Mouse (Mus musculus) intestine, embryonic 16.5 days (tissue): Measurements from ENCODE around the gene Tfpi. TPM values are rescaled to one million over a fixed set of nuclear protein-coding genes. Genes with fewer than 3 reads are reported as not detected.

Experiments
- ATAC-seq: fragments of 200-750 bp; cut with Nextera tagmentation; 2 replicates; pipeline ENCODE4 v1.8.0; 2017; ENCODE audit warnings: moderate TSS enrichment, moderate library complexity
- H3K27ac ChIP-seq: fragments of 300-500 bp; sonication (generic); 2 replicates; pipeline ENCODE4 v1.5.1; 2014; ENCODE audit warnings: mild to moderate bottlenecking, low read length
- H3K27me3 ChIP-seq: fragments of 300-500 bp; sonication (generic); replicated peaks from 2 replicates; pipeline ENCODE4 v1.6.1; 2014; ENCODE audit warnings: low read length, control low read depth, mixed read lengths; ENCODE audit not compliant: control insufficient read depth, insufficient read depth
- H3K36me3 ChIP-seq: fragments of 300-500 bp; sonication (generic); 2 replicates; pipeline ENCODE4 v1.6.1; 2014; ENCODE audit warnings: low read length, control low read depth; ENCODE audit not compliant: control insufficient read depth, insufficient read depth
- H3K4me1 ChIP-seq: fragments of 300-500 bp; sonication (generic); 2 replicates; pipeline ENCODE4 v1.6.1; 2014; ENCODE audit warnings: low read length, control low read depth, mixed read lengths; ENCODE audit not compliant: control insufficient read depth, insufficient read depth
- H3K4me2 ChIP-seq: fragments of 300-500 bp; sonication (generic); 2 replicates; pipeline ENCODE4 v1.6.1; 2014; ENCODE audit warnings: low read depth, low read length, control low read depth
- H3K4me3 ChIP-seq: fragments of 300-500 bp; sonication (generic); 2 replicates; pipeline ENCODE4 v1.5.1; 2014; ENCODE audit warnings: mild to moderate bottlenecking, low read length
- H3K9ac ChIP-seq: fragments of 300-500 bp; sonication (generic); 2 replicates; pipeline ENCODE4 v1.6.1; 2014; ENCODE audit warnings: low read depth, low read length
- H3K9me3 ChIP-seq: fragments of 300-500 bp; sonication (generic); 2 replicates; pipeline ENCODE4 v1.6.1; 2016; ENCODE audit warnings: low read length, control low read depth; ENCODE audit not compliant: control insufficient read depth
- WGBS: fragments of 180-500 bp; shearing (Covaris S2); extraction: QIAGEN DNeasy Blood & Tissue Kit; methylation state at CpG from one replicate; pipeline ENCODE4 v1.1.7; 2014; 5-methylcytosine and 5-hydroxymethylcytosine counted together
- polyA plus RNA-seq: library from polyadenylated mRNA; unstranded; fragments of >200 nt; fragmentation: Nextera tagmentation; extraction: Ambion mirVana; gene quantifications from 2 replicates; pipeline ENCODE4 v1.2.1, GENCODE M21; 2015

Gene Tfpi
- polyA plus RNA-seq, 1 experiment from 2014 or later, result 39.3 TPM

- Histone ChIP-seq H3K27me3 (no peaks in the 10 kb centered on the region), H3K4me2 (peak overlapping the region; percentile 28; the same call in 1 of the 2 replicates), H3K27ac (no peak overlapping the region), H3K36me3 (no peaks in the 10 kb centered on the region), H3K4me1 (0 out of 2 replicates have a peak, but pooled peaks cover 5% of the 10 kb centered on the region), H3K9me3 (no peaks in the 10 kb centered on the region), H3K9ac (no peak overlapping the region), H3K4me3 (no peak overlapping the region)
- 73% methylated on average over 11 of the region's 11 CpGs for WGBS
- ATAC-seq, result no peak
Observed at GRCm38 (mm10) chr2:84387394-84388022, 89.1 kb downstream of the Tfpi start.

- WGBS, result 45% methylated on average over 18 of the region's 18 CpGs
- no peaks in the 10 kb centered on the region for H3K36me3 ChIP-seq
- H3K9me3 ChIP-seq, result no peaks in the 10 kb centered on the region
- H3K27ac ChIP-seq, result 0 out of 2 replicates have a peak overlapping the region, but pooled peaks have one; percentile 2
- 0 out of 2 replicates have a peak, but pooled peaks cover 5% of the 10 kb centered on the region for H3K4me1 ChIP-seq
- no peak overlapping the region for H3K4me3 ChIP-seq
- ATAC-seq, result peak; percentile 47; the same call in 1 of the 2 replicates
- H3K9ac ChIP-seq, result no peak overlapping the region
- no peaks in the 10 kb centered on the region for H3K27me3 ChIP-seq
- H3K4me2 ChIP-seq, result peak overlapping the region; percentile 28; the same call in 1 of the 2 replicates
Observed at GRCm38 (mm10) chr2:84386563-84387393, 89.8 kb downstream of the Tfpi start.

GRCm38 (mm10) chr2:84384911-84385693 is 91.5 kb downstream of the Tfpi start:
- no peak for ATAC-seq

GRCm38 (mm10) chr2:84383828-84384227 is 92.7 kb downstream of the Tfpi start:
- 71% methylated on average over 4 of the region's 4 CpGs for WGBS
- no peaks in the 10 kb centered on the region for H3K36me3 ChIP-seq
- no peak overlapping the region for H3K27ac ChIP-seq
- H3K27me3 ChIP-seq, result no peaks in the 10 kb centered on the region
- no peak overlapping the region for H3K4me2 ChIP-seq
- no peak for ATAC-seq
- no peak overlapping the region for H3K9ac ChIP-seq
- H3K9me3 ChIP-seq, result no peaks in the 10 kb centered on the region
- no peak overlapping the region for H3K4me3 ChIP-seq
- 0 out of 2 replicates have a peak, but pooled peaks cover 5% of the 10 kb centered on the region for H3K4me1 ChIP-seq

More at GRCm38 (mm10) chr2:84384911-84385693, 91.5 kb downstream of the Tfpi start:
- Histone ChIP-seq H3K4me2 (no peak overlapping the region), H3K27ac (no peak overlapping the region), H3K4me1 (0 out of 2 replicates have a peak, but pooled peaks cover 5% of the 10 kb centered on the region), H3K27me3 (no peaks in the 10 kb centered on the region), H3K4me3 (no peak overlapping the region), H3K36me3 (no peaks in the 10 kb centered on the region), H3K9me3 (no peaks in the 10 kb centered on the region), H3K9ac (no peak overlapping the region)
- WGBS, result 79% methylated on average over 6 of the region's 6 CpGs

Other genes with a start within 250 kb of the Tfpi start
- gene Calcrl, start 51.4 kb downstream of the Tfpi start, polyA plus RNA-seq, result 22.7 and 22.9 TPM in 2 replicates
- 57.2 and 64.1 TPM in 2 replicates for gene Ctnnd1, start 174.0 kb upstream of the Tfpi start, polyA plus RNA-seq
- gene Btbd18, start 182.3 kb upstream of the Tfpi start, polyA plus RNA-seq, result 0.07 and 0.12 TPM in 2 replicates
- 184 and 206 TPM in 2 replicates for gene Selenoh, start 194.0 kb upstream of the Tfpi start, polyA plus RNA-seq
- not detected in 2 replicates for gene Gm28635, start 201.3 kb upstream of the Tfpi start, polyA plus RNA-seq
- gene Med19, start 201.6 kb upstream of the Tfpi start, polyA plus RNA-seq, result 29.0 and 31.6 TPM in 2 replicates
- 151 and 163 TPM in 2 replicates for gene Tmx2, start 202.4 kb upstream of the Tfpi start, polyA plus RNA-seq
- gene Zdhhc5, start 238.4 kb upstream of the Tfpi start, polyA plus RNA-seq, result 18.3 and 23.4 TPM in 2 replicates